In the genomic region with DNA sequence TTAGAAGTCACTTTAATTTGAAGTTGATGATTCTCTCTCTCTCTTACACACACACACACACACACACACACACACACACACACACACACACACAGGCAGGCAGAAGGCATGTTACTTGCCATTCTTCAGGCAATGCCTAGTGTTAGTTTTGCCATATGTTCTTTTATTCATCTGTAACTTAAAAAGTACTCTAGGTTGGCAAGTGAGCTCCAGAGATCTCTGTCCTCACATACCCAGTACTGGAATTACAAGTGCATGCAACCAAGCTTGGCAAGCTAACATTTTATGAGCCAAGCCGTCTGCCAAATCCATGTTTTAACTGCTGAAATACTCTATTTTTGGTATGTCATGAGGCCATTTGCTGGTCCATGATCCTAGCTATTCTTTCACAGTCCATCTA, we compare ENCODE assay signal across 28 mouse cellular contexts.
DNase-seq lines count a peak whose midpoint lies in the region; ATAC-seq and TF ChIP-seq lines count a peak whose summit lies in the region.
"Had no signal": no experiment of that assay in that cellular context is flagged by ENCODE, and none has a peak within 500 bp of the region (broad histone marks: within the 10 kb centered on the region; RNA-seq: fewer than 3 reads in every experiment).

No protein-coding gene starts in this region.

- no peaks in the 10 kb centered on the region for H3K9me3 ChIP-seq in forebrain, embryonic 16.5 days (ENCODE audit: control insufficient read depth, low read length)
- no peaks in the 10 kb centered on the region for H3K9me3 ChIP-seq in forebrain, embryonic 12.5 days
- H3K9me3 ChIP-seq: embryonic facial prominence, embryonic 10.5 days; embryonic facial prominence, embryonic 13.5 days; heart, embryonic 12.5 days; heart, embryonic 15.5 days; hindbrain, embryonic 10.5 days; hindbrain, embryonic 13.5 days; intestine, embryonic 15.5 days had no signal

- 67% methylated on average over 1 of the region's 1 CpGs for WGBS in forebrain, embryonic 16.5 days
- 97% methylated on average over 1 of the region's 1 CpGs for WGBS in forebrain, embryonic 12.5 days

- no peak overlapping the region for H3K9ac ChIP-seq in forebrain, embryonic 16.5 days (replicated peaks; ENCODE audit: low read depth, low read length)
- no peak overlapping the region for H3K9ac ChIP-seq in forebrain, embryonic 12.5 days
- H3K9ac ChIP-seq: embryonic facial prominence, embryonic 13.5 days; heart, embryonic 12.5 days; heart, embryonic 15.5 days; hindbrain, embryonic 13.5 days; intestine, embryonic 15.5 days had no signal

- H3K4me1 ChIP-seq in forebrain, embryonic 16.5 days (replicated peaks; ENCODE audit: control insufficient read depth, insufficient read depth, low read length): no peaks in the 10 kb centered on the region
- no peaks in the 10 kb centered on the region for H3K4me1 ChIP-seq in forebrain, embryonic 12.5 days
- H3K4me1 ChIP-seq: embryonic facial prominence, embryonic 10.5 days; embryonic facial prominence, embryonic 13.5 days; heart, embryonic 12.5 days; heart, embryonic 15.5 days; hindbrain, embryonic 10.5 days; hindbrain, embryonic 13.5 days; intestine, embryonic 15.5 days had no signal

- no peak overlapping the region for H3K4me2 ChIP-seq in forebrain, embryonic 16.5 days (ENCODE audit: low read length)
- H3K4me2 ChIP-seq in forebrain, embryonic 12.5 days: no peak overlapping the region
- H3K4me2 ChIP-seq: embryonic facial prominence, embryonic 13.5 days; heart, embryonic 12.5 days; heart, embryonic 15.5 days; hindbrain, embryonic 13.5 days; intestine, embryonic 15.5 days had no signal

- no peak overlapping the region for H3K27ac ChIP-seq in forebrain, embryonic 16.5 days (ENCODE audit: low read length)
- H3K27ac ChIP-seq in forebrain, embryonic 12.5 days: no peak overlapping the region
- H3K27ac ChIP-seq in layer of hippocampus, adult 2 months: peak overlapping the region; percentile 69
- H3K27ac ChIP-seq: embryonic facial prominence, embryonic 10.5 days; embryonic facial prominence, embryonic 13.5 days; heart, embryonic 15.5 days; hindbrain, embryonic 10.5 days; hindbrain, embryonic 13.5 days; intestine, embryonic 15.5 days had no signal

- no peak overlapping the region for H3K4me3 ChIP-seq in forebrain, embryonic 16.5 days (replicated peaks; ENCODE audit: low read length)
- H3K4me3 ChIP-seq in forebrain, embryonic 12.5 days (replicated peaks): no peak overlapping the region
- H3K4me3 ChIP-seq in layer of hippocampus, adult 2 months: no peak overlapping the region
- H3K4me3 ChIP-seq: embryonic facial prominence, embryonic 10.5 days; embryonic facial prominence, embryonic 13.5 days; erythroblast, embryonic 14.5 days; heart, embryonic 12.5 days; heart, embryonic 15.5 days; hindbrain, embryonic 10.5 days; hindbrain, embryonic 13.5 days; intestine, embryonic 15.5 days had no signal

- no peaks in the 10 kb centered on the region for H3K27me3 ChIP-seq in forebrain, embryonic 16.5 days (replicated peaks; ENCODE audit: control insufficient read depth, insufficient read depth, low read length)
- no peaks in the 10 kb centered on the region for H3K27me3 ChIP-seq in forebrain, embryonic 12.5 days
- H3K27me3 ChIP-seq: embryonic facial prominence, embryonic 13.5 days; heart, embryonic 12.5 days; heart, embryonic 15.5 days; hindbrain, embryonic 13.5 days; intestine, embryonic 15.5 days; Patski had no signal

- peak; percentile 43; the same call in 1 of the 2 replicates for ATAC-seq in forebrain, embryonic 16.5 days
- ATAC-seq in forebrain, embryonic 12.5 days (ENCODE audit: low FRiP score): no peak
- ATAC-seq: forebrain, embryonic 14.5 days; hindbrain, embryonic 16.5 days; intestine, embryonic 15.5 days; Patski had no signal

- TF ChIP-seq CTCF in layer of hippocampus, adult 2 months (conservative IDR thresholded peaks at IDR 0.05): no peak

- peak; percentile 2 for DNase-seq in adrenal gland, postnatal 10 days
- DNase-seq in adrenal gland, adult 18-20 months (ENCODE audit: low spot score in 2 of 2): no peak
- DNase-seq in layer of hippocampus, adult 2 months (ENCODE audit: low spot score in 2 of 2): no peak
- no peak for DNase-seq in layer of hippocampus, postnatal 25 days (ENCODE audit: extremely low spot score in 1 of 2, low spot score in 1 of 2)
- DNase-seq: adrenal gland, adult 2 months; adrenal gland, postnatal 25 days; cerebellum, adult 11-12 months; cerebellum, adult 9-11 months; embryo, embryonic 11 days; gastrocnemius, postnatal 25 days; heart, adult 18-20 months; heart, postnatal 10 days; heart, postnatal 36 days; kidney, adult 11 months; kidney, adult 8-10 months had no signal

- H3K36me3 ChIP-seq in forebrain, embryonic 16.5 days (ENCODE audit: control insufficient read depth, insufficient read depth): no peaks in the 10 kb centered on the region
- H3K36me3 ChIP-seq in forebrain, embryonic 12.5 days (replicated peaks): no peaks in the 10 kb centered on the region
- H3K36me3 ChIP-seq: embryonic facial prominence, embryonic 10.5 days; embryonic facial prominence, embryonic 13.5 days; heart, embryonic 12.5 days; heart, embryonic 15.5 days; hindbrain, embryonic 10.5 days; hindbrain, embryonic 13.5 days; intestine, embryonic 15.5 days had no signal
